Mouse (Mus musculus) limb, embryonic 14.5 days (tissue): ENCODE measurements around the gene Tspan3. TPM values are rescaled to one million over a fixed set of nuclear protein-coding genes. Genes with fewer than 3 reads are reported as not detected.

Experiments
- ATAC-seq: fragments of 200-750 bp; cut with Nextera tagmentation; 2 replicates; pipeline ENCODE4 v1.8.0; 2017; ENCODE audit warnings: low read depth, moderate number of reproducible peaks, moderate TSS enrichment; ENCODE audit not compliant: low FRiP score
- DNase-seq: peaks from one replicate; pipeline ENCODE4 v3.0.0-alpha.2; 2015; ENCODE audit warnings: low spot score
- H3K27ac ChIP-seq: fragments of 300-500 bp; sonication (generic); replicated peaks from 2 replicates; pipeline ENCODE4 v1.5.1; 2014; ENCODE audit warnings: low read depth, mild to moderate bottlenecking, low read length, moderate library complexity, mixed read lengths
- H3K27me3 ChIP-seq: fragments of 300-500 bp; sonication (generic); 2 replicates; pipeline ENCODE4 v1.6.1; 2014; ENCODE audit warnings: low read length, mixed read lengths; ENCODE audit not compliant: control insufficient read depth, insufficient read depth
- H3K36me3 ChIP-seq: fragments of 300-500 bp; sonication (generic); 2 replicates; pipeline ENCODE4 v1.6.1; 2014; ENCODE audit warnings: mild to moderate bottlenecking, low read length, moderate library complexity, mixed read lengths; ENCODE audit not compliant: control insufficient read depth, insufficient read depth
- H3K4me1 ChIP-seq: fragments of 300-500 bp; sonication (generic); 2 replicates; pipeline ENCODE4 v1.6.1; 2014; ENCODE audit warnings: antibody characterized with exemption, low read length, mixed read lengths; ENCODE audit not compliant: control insufficient read depth, insufficient read depth
- H3K4me2 ChIP-seq: fragments of 300-500 bp; sonication (generic); replicated peaks from 2 replicates; pipeline ENCODE4 v1.6.1; 2014; ENCODE audit warnings: low read depth, mild to moderate bottlenecking, low read length, moderate library complexity; ENCODE audit not compliant: severe bottlenecking
- H3K4me3 ChIP-seq: fragments of 300-500 bp; sonication (generic); replicated peaks from 2 replicates; pipeline ENCODE4 v1.5.1; 2014; ENCODE audit warnings: low read length
- H3K9ac ChIP-seq: fragments of 300-500 bp; sonication (generic); 2 replicates; pipeline ENCODE4 v1.6.1; 2014; ENCODE audit warnings: mild to moderate bottlenecking, low read depth, low read length, moderate library complexity; ENCODE audit not compliant: severe bottlenecking
- H3K9me3 ChIP-seq: fragments of 300-500 bp; sonication (generic); 2 replicates; pipeline ENCODE4 v1.6.1; 2016; ENCODE audit warnings: low read length; ENCODE audit not compliant: control insufficient read depth
- POLR2A ChIP-seq: fragments of 200-500 bp; IDR thresholded peaks from 2 replicates; pipeline ENCODE4 v1.8.0; 2012; ENCODE audit warnings: inconsistent platforms, mild to moderate bottlenecking, moderate library complexity, borderline replicate concordance; ENCODE audit not compliant: insufficient read depth, insufficient read length; ENCODE audit errors: extremely low read depth
- WGBS: fragments of 180-500 bp; shearing (Covaris S2); extraction: QIAGEN DNeasy Blood & Tissue Kit; methylation state at CpG from one replicate; pipeline ENCODE4 v1.1.7; 2014; 5-methylcytosine and 5-hydroxymethylcytosine counted together
- polyA plus RNA-seq, 2 experiments: library from polyadenylated mRNA; depleted of rRNA in 1 of 2; stranded (reverse) in 1 of 2; unstranded in 1 of 2; fragments of >200 nt; fragmentation: Nextera tagmentation in 1 of 2; extraction: Ambion mirVana in 1 of 2; gene quantifications; 2 replicates each; pipeline versions ENCODE4 v1.2.1 to v1.2.3; 2012 to 2014

The Tspan3 gene
- polyA plus RNA-seq, 2 experiments: 359 to 516 TPM

GRCm38 (mm10) chr9:56118582-56118981, 46.7 kb downstream of the Tspan3 start:
- 5% methylated on average over 14 of the region's 14 CpGs for WGBS
- no peak for TF ChIP-seq POLR2A
- Histone ChIP-seq H3K4me2 (peak overlapping the region; percentile 68), H3K27me3 (no peaks in the 10 kb centered on the region), H3K4me1 (peaks cover 3% of the 10 kb centered on the region; the same call in 1 of the 2 replicates), H3K27ac (no peak overlapping the region), H3K36me3 (no peaks in the 10 kb centered on the region), H3K4me3 (peak overlapping the region; percentile 34), H3K9ac (peak overlapping the region; percentile 53; the same call in 1 of the 2 replicates), H3K9me3 (no peaks in the 10 kb centered on the region)
- ATAC-seq (peak; percentile 66; the same call in 1 of the 2 replicates), DNase-seq (peak; percentile 90)

- WGBS: 78% methylated on average over 5 of the region's 5 CpGs
- Histone ChIP-seq H3K4me2 (peak overlapping the region; percentile 68), H3K27ac (no peak overlapping the region), H3K9ac (no peak overlapping the region), H3K4me1 (peaks cover 4% of the 10 kb centered on the region), H3K27me3 (no peaks in the 10 kb centered on the region), H3K9me3 (no peaks in the 10 kb centered on the region), H3K36me3 (no peaks in the 10 kb centered on the region), H3K4me3 (no peak overlapping the region)
- ATAC-seq (no peak), DNase-seq (no peak)
- TF ChIP-seq POLR2A: no peak
Measured at GRCm38 (mm10) chr9:56118091-56118490, 47.2 kb downstream of the Tspan3 start.

- ATAC-seq (no peak), DNase-seq (no peak)
- Histone ChIP-seq H3K9me3 (no peaks in the 10 kb centered on the region), H3K9ac (no peak overlapping the region), H3K4me3 (no peak overlapping the region), H3K36me3 (no peaks in the 10 kb centered on the region), H3K27me3 (no peaks in the 10 kb centered on the region), H3K27ac (no peak overlapping the region), H3K4me2 (no peak overlapping the region), H3K4me1 (peaks cover 8% of the 10 kb centered on the region)
- 79% methylated on average over 5 of the region's 5 CpGs for WGBS
- TF ChIP-seq POLR2A: no peak
Measured at GRCm38 (mm10) chr9:56108174-56108573, 57.1 kb downstream of the Tspan3 start.

- Histone ChIP-seq H3K27me3 (no peaks in the 10 kb centered on the region), H3K36me3 (no peaks in the 10 kb centered on the region), H3K4me3 (no peak overlapping the region), H3K4me1 (peaks cover 1% of the 10 kb centered on the region), H3K27ac (no peak overlapping the region), H3K9ac (no peak overlapping the region), H3K9me3 (no peaks in the 10 kb centered on the region), H3K4me2 (no peak overlapping the region)
- TF ChIP-seq POLR2A: no peak
- ATAC-seq (no peak), DNase-seq (no peak)
- 74% methylated on average over 6 of the region's 6 CpGs for WGBS
Measured at GRCm38 (mm10) chr9:56107527-56107926, 57.8 kb downstream of the Tspan3 start.

- DNase-seq: peak; percentile 29
- no peak for ATAC-seq
- H3K9me3 ChIP-seq: no peaks in the 10 kb centered on the region
- WGBS: 53% methylated on average over 6 of the region's 6 CpGs
- no peaks in the 10 kb centered on the region for H3K4me1 ChIP-seq
- H3K4me3 ChIP-seq: no peak overlapping the region
- TF ChIP-seq POLR2A: no peak
- H3K9ac ChIP-seq: no peak overlapping the region
- H3K4me2 ChIP-seq: no peak overlapping the region
- no peaks in the 10 kb centered on the region for H3K36me3 ChIP-seq
- no peak overlapping the region; the same call in 1 of the 2 replicates for H3K27ac ChIP-seq
- no peaks in the 10 kb centered on the region for H3K27me3 ChIP-seq
Measured at GRCm38 (mm10) chr9:56106274-56107072, 58.8 kb downstream of the Tspan3 start.
